Mouse (Mus musculus): Measurements from ENCODE around the gene Asrgl1.
"Not testable (repeated sequence)": the region's sequence is repeated elsewhere in the genome, so short reads cannot be mapped to it uniquely, and the experiment has no call there.

Gene Asrgl1

GRCm38 (mm10) chr19:9103986-9104385 lies 31.4 kb downstream of the Asrgl1 start:
- no peak for DNase-seq (ENCODE audit: low spot score)

- DNase-seq (ENCODE audit: low spot score), result no peak
Observed at GRCm38 (mm10) chr19:9101062-9101457, 34.4 kb downstream of the Asrgl1 start.

- peak; percentile 43 for DNase-seq (ENCODE audit: low spot score)
Observed at GRCm38 (mm10) chr19:9100297-9101061, 35.0 kb downstream of the Asrgl1 start.

- no peak for DNase-seq (ENCODE audit: low spot score)
Observed at GRCm38 (mm10) chr19:9099751-9100150, 35.7 kb downstream of the Asrgl1 start.

GRCm38 (mm10) chr19:9097441-9097840 lies 38.0 kb downstream of the Asrgl1 start:
- DNase-seq (ENCODE audit: low spot score), result no peak

- DNase-seq (ENCODE audit: low spot score), result no peak
Observed at GRCm38 (mm10) chr19:9095111-9095510, 40.3 kb downstream of the Asrgl1 start.

- no peak for DNase-seq (ENCODE audit: low spot score)
Observed at GRCm38 (mm10) chr19:9090709-9091108, 44.7 kb downstream of the Asrgl1 start.

GRCm38 (mm10) chr19:9090191-9090590 lies 45.2 kb downstream of the Asrgl1 start:
- DNase-seq (ENCODE audit: low spot score), result no peak

GRCm38 (mm10) chr19:9087821-9088220 lies 47.6 kb downstream of the Asrgl1 start, which contains the start of gene Scgb1a1:
Scgb1a1 (minus strand) TSS chr19:9087958.
- DNase-seq (ENCODE audit: low spot score), result no peak

- not testable (repeated sequence) for DNase-seq (ENCODE audit: low spot score)
Observed at GRCm38 (mm10) chr19:9083892-9084291, 51.5 kb downstream of the Asrgl1 start.

GRCm38 (mm10) chr19:9083010-9083355 lies 52.5 kb downstream of the Asrgl1 start:
- no peak for DNase-seq (ENCODE audit: low spot score)

- peak; percentile 87 for DNase-seq (ENCODE audit: low spot score)
Observed at GRCm38 (mm10) chr19:9082191-9083009, 53.0 kb downstream of the Asrgl1 start.

GRCm38 (mm10) chr19:9081311-9082190 lies 53.9 kb downstream of the Asrgl1 start:
- DNase-seq (ENCODE audit: low spot score), result no peak

GRCm38 (mm10) chr19:9079916-9080315 lies 55.5 kb downstream of the Asrgl1 start:
- no peak for DNase-seq (ENCODE audit: low spot score)

GRCm38 (mm10) chr19:9076982-9077660 lies 58.3 kb downstream of the Asrgl1 start:
- no peak for DNase-seq (ENCODE audit: low spot score)

- no peak for DNase-seq (ENCODE audit: low spot score)
Observed at GRCm38 (mm10) chr19:9076035-9076434, 59.4 kb downstream of the Asrgl1 start.

- no peak for DNase-seq (ENCODE audit: low spot score)
Observed at GRCm38 (mm10) chr19:9075558-9075957, 59.9 kb downstream of the Asrgl1 start.

GRCm38 (mm10) chr19:9074424-9074823 lies 61.0 kb downstream of the Asrgl1 start:
- DNase-seq (ENCODE audit: low spot score), result no peak

- DNase-seq (ENCODE audit: low spot score), result no peak
Observed at GRCm38 (mm10) chr19:9073776-9074411, 61.5 kb downstream of the Asrgl1 start.

GRCm38 (mm10) chr19:9072157-9072530 lies 63.3 kb downstream of the Asrgl1 start:
- no peak for DNase-seq (ENCODE audit: low spot score)
